Mouse (Mus musculus) G1E (cell line): ENCODE results near the gene Dcst1.

Experiments used
- CTCF ChIP-seq: IDR thresholded peaks from 2 replicates; pipeline ENCODE4 v1.5.1; 2012; ENCODE audit warnings: low read depth, low read length, inconsistent platforms, mixed read lengths
- GATA1 ChIP-seq: IDR thresholded peaks from 2 replicates; pipeline ENCODE4 v1.6.1; 2012; ENCODE audit warnings: borderline replicate concordance, low read length, inconsistent platforms, mixed read lengths
- POLR2AphosphoS5 ChIP-seq: IDR thresholded peaks from 2 replicates; pipeline ENCODE4 v1.6.1; 2012; ENCODE audit warnings: low read depth, low read length, inconsistent platforms; ENCODE audit not compliant: insufficient replicate concordance
- TAL1 ChIP-seq: conservative IDR thresholded peaks from 2 replicates; pipeline ENCODE4 v1.6.1; 2012; ENCODE audit warnings: low read depth, low read length, inconsistent platforms, mixed read lengths

- TF ChIP-seq CTCF (no peak), POLR2AphosphoS5 (no peak), TAL1 (no peak), GATA1 (no peak)
Measured at GRCm38 (mm10) chr3:89365486-89366414, 697 bp upstream of the Dcst1 start.
